Mouse (Mus musculus) megakaryocyte, embryonic 14.5 days (primary cell): ENCODE results near the gene Acyp2. TPM values are rescaled to one million over a fixed set of nuclear protein-coding genes. Genes with fewer than 3 reads are reported as not detected.

Source experiments
- H3K27me3 ChIP-seq: replicated peaks from 2 replicates; pipeline ENCODE3; 2012; ENCODE audit warnings: inconsistent platforms
- H3K36me3 ChIP-seq: replicated peaks from 2 replicates; pipeline ENCODE3; 2012; ENCODE audit warnings: low read length, inconsistent platforms, mixed read lengths
- H3K4me1 ChIP-seq: 2 replicates; pipeline ENCODE4 v1.6.1; 2012; ENCODE audit warnings: inconsistent platforms
- H3K4me3 ChIP-seq: replicated peaks from 2 replicates; pipeline ENCODE3; 2012; ENCODE audit warnings: moderate library complexity, mild to moderate bottlenecking, inconsistent platforms
- H3K9me3 ChIP-seq: 2 replicates; pipeline ENCODE4 v1.6.1; 2012; ENCODE audit warnings: inconsistent platforms
- FLI1 ChIP-seq: IDR thresholded peaks from 2 replicates; pipeline ENCODE4 v1.6.1; 2012; ENCODE audit warnings: low read length, inconsistent platforms, mixed read lengths
- GATA1 ChIP-seq: IDR thresholded peaks from 3 replicates; pipeline ENCODE4 v1.6.1; 2012; ENCODE audit warnings: mixed read lengths, low read length, inconsistent platforms, borderline replicate concordance
- polyA plus RNA-seq: library from polyadenylated mRNA; stranded (reverse); fragments of >175 nt; gene quantifications from 2 replicates; pipeline ENCODE4 v1.2.3, GENCODE M21; 2012; ENCODE audit warnings: low replicate concordance; ENCODE audit not compliant: insufficient read depth

Acyp2 gene
- polyA plus RNA-seq, 1 experiment: not detected

DNA sequence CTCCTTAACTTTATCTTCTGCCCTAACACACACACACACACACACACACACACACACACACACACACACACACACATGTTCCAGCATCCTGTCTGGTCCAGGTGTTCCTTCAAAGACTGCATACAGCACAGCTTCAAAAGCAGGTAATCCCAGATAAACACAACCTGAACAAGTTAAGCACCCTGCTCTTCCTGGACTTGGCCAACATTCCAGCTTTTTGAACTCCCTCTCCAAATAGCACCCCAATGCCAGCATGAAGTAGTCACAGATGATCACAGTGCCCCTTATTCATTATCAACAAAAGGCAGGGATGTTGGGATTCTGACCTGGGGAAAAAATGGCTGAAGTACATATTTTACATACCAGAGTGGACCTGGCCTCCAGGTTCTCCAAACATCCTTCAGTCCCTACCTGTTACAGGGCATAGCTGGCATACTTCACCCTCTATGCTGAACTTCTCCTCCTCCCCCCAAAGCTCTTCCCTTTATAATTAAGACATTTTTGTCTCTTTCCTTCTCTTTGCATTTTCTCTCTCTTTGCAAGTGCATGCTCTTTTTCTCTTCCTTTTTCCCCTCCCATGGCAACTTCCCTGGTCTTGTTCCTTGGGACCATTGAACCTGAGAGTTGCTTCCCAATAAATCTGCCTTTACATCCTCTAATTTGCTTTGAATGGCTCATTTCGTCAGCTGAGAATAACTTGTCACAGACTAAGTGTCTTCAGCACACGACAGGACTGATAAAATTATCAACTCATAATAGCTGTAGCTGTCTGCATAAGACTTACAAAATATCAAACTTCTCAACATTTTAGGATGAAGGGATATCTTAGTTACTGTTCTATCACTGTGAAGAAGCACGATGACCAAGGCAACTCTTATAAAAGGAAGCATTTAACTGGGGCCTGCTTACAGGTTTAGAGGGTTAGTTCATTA is 41.5 kb downstream of the Acyp2 start:
- no peaks in the 10 kb centered on the region for H3K4me1 ChIP-seq
- TF ChIP-seq FLI1 (no peak), GATA1 (no peak)
- no peaks in the 10 kb centered on the region for H3K27me3 ChIP-seq
- no peak overlapping the region for H3K4me3 ChIP-seq
- no peaks in the 10 kb centered on the region for H3K9me3 ChIP-seq
- no peaks in the 10 kb centered on the region for H3K36me3 ChIP-seq

- Histone ChIP-seq H3K27me3 (no peaks in the 10 kb centered on the region), H3K9me3 (no peaks in the 10 kb centered on the region)
Measured at GRCm38 (mm10) chr11:30597259-30597658, 52.1 kb downstream of the Acyp2 start.

GRCm38 (mm10) chr11:30580008-30580407 is 69.4 kb downstream of the Acyp2 start:
- Histone ChIP-seq H3K27me3 (no peaks in the 10 kb centered on the region), H3K36me3 (no peaks in the 10 kb centered on the region), H3K9me3 (peaks cover 8% of the 10 kb centered on the region), H3K4me1 (no peaks in the 10 kb centered on the region), H3K4me3 (no peak overlapping the region)
- TF ChIP-seq GATA1: no peak
- TF ChIP-seq FLI1: no peak

More at GRCm38 (mm10) chr11:30597259-30597658, 52.1 kb downstream of the Acyp2 start:
- H3K4me3 ChIP-seq: no peak overlapping the region
- no peaks in the 10 kb centered on the region for H3K36me3 ChIP-seq
- no peaks in the 10 kb centered on the region for H3K4me1 ChIP-seq
- no peak for TF ChIP-seq FLI1
- TF ChIP-seq GATA1: no peak

DNA sequence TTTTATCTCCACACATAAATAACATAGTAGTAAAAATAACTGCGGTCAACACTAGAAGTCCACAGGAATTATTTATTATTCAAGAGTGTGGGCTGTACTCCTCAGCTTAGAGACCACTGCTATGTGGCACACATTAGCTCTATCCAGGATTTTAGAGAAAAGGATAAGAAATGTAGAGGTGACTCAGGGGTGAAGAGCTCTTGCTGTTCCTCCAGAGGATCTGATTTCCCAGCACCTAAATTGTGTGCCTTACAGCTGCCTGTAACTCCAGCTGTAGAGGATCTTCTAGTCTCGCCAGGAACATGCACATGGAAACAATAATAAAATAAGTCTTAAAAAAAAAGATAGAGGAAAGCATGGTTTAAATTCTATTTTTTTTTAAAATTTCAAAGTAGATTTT is 70.5 kb downstream of the Acyp2 start:
- no peak for TF ChIP-seq GATA1
- no peak for TF ChIP-seq FLI1
- H3K36me3 ChIP-seq: no peaks in the 10 kb centered on the region

DNA sequence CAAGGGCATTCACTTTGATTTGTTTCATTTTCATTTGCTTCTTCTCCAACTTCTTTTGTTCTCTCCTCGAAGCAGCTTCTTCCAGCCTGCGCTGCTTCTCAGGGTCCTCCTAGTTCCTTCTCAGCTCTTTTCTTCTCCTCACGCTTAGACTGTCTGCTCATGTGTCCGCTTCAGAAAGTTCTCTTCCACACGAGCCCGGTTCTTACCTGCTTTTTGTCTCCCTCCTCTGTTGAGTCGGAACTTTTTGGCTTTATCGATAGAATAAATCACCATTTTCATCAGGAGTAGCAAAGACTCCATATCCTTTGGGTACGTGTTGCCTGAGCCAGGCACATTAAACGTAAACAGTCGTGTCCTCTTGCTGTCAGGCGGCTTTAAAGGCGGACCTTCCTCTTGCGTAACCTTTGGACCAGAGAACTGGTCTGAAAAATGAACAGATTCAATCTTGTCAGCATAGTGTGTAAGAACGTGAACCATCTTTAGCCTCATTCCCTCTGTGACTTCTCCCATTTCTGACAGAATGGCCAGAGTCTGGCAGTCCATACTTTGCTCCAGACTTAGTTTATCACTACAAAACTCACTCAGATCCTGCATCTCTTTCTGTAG is 76.5 kb downstream of the Acyp2 start:
- Histone ChIP-seq H3K36me3 (no peaks in the 10 kb centered on the region), H3K9me3 (no peaks in the 10 kb centered on the region), H3K27me3 (no peaks in the 10 kb centered on the region), H3K4me3 (no peak overlapping the region), H3K4me1 (no peaks in the 10 kb centered on the region)
- TF ChIP-seq FLI1 (no peak), GATA1 (no peak)

More for the DNA sequence above, 70.5 kb downstream of the Acyp2 start:
- no peak overlapping the region for H3K4me3 ChIP-seq
- peaks cover 8% of the 10 kb centered on the region for H3K9me3 ChIP-seq
- no peaks in the 10 kb centered on the region for H3K4me1 ChIP-seq
- H3K27me3 ChIP-seq: no peaks in the 10 kb centered on the region

DNA sequence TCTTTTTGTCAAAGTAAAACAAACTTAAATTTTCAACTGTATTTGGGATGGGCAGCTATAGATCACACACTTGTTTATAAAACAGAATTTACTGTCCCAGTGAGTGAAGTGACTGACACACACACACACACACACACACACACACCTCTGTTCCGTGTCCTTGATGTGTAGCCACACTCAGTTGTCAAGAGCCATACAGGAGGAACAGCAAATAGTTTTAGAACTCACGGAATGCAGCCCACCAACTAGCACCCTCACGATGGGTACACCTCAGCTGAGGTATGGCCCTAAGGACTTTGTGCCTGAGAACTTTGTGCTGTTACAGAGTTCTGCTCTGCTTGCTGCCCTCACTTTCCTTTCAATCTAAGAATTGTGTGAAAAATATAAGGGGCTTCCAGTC is 78.8 kb downstream of the Acyp2 start:
- Histone ChIP-seq H3K9me3 (no peaks in the 10 kb centered on the region), H3K4me1 (no peaks in the 10 kb centered on the region), H3K4me3 (no peak overlapping the region), H3K27me3 (no peaks in the 10 kb centered on the region), H3K36me3 (no peaks in the 10 kb centered on the region)
- TF ChIP-seq FLI1 (no peak), GATA1 (no peak)

GRCm38 (mm10) chr11:30560215-30560614 is 89.2 kb downstream of the Acyp2 start:
- TF ChIP-seq GATA1 (no peak), FLI1 (no peak)
- no peaks in the 10 kb centered on the region for H3K27me3 ChIP-seq
- H3K4me3 ChIP-seq: no peak overlapping the region
- H3K4me1 ChIP-seq: no peaks in the 10 kb centered on the region
- no peaks in the 10 kb centered on the region for H3K9me3 ChIP-seq
- no peaks in the 10 kb centered on the region for H3K36me3 ChIP-seq

- no peaks in the 10 kb centered on the region for H3K36me3 ChIP-seq
- no peak overlapping the region for H3K4me3 ChIP-seq
- no peaks in the 10 kb centered on the region for H3K27me3 ChIP-seq
- H3K9me3 ChIP-seq: no peaks in the 10 kb centered on the region
- no peak for TF ChIP-seq GATA1
- TF ChIP-seq FLI1: no peak
- no peaks in the 10 kb centered on the region for H3K4me1 ChIP-seq
Measured at GRCm38 (mm10) chr11:30553408-30553807, 96.0 kb downstream of the Acyp2 start.

DNA sequence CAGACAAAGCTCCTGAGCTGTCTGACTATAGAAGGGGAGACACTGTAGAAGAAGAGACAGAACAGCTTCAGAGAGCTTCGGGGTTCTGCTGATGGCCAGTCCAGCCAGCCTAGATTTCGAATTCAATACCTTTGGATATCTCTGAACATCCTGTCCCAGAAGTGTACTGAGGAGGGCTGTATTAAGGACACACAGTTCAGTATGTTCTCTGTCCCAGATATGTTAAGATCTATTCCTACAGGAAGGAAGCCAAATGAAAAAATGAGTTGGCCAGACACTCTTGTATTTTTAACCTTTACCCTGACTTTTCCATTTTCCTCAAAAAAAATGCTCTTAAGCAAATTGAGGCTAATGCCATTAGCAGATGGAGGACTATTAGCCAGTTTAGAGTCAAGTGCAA is 132.3 kb downstream of the Acyp2 start:
- Histone ChIP-seq H3K36me3 (no peaks in the 10 kb centered on the region), H3K4me1 (no peaks in the 10 kb centered on the region), H3K27me3 (no peaks in the 10 kb centered on the region), H3K4me3 (no peak overlapping the region), H3K9me3 (no peaks in the 10 kb centered on the region)
- TF ChIP-seq FLI1 (no peak), GATA1 (no peak)

GRCm38 (mm10) chr11:30508178-30508577 is 141.2 kb downstream of the Acyp2 start:
- H3K4me1 ChIP-seq: no peaks in the 10 kb centered on the region
- no peaks in the 10 kb centered on the region for H3K9me3 ChIP-seq
- H3K36me3 ChIP-seq: no peaks in the 10 kb centered on the region
- no peak overlapping the region for H3K4me3 ChIP-seq
- H3K27me3 ChIP-seq: no peaks in the 10 kb centered on the region
- TF ChIP-seq GATA1: no peak
- no peak for TF ChIP-seq FLI1
